Mouse (Mus musculus) CH12.LX (cell line): ENCODE data around the gene Dync1i1. TPM values are rescaled to one million over a fixed set of nuclear protein-coding genes. Genes with fewer than 3 reads are reported as not detected.

Experiments used
- DNase-seq: peaks from one replicate; pipeline ENCODE4 v3.0.0-alpha.2; 2013; ENCODE audit errors: extremely low read depth
- H3K27ac ChIP-seq: 2 replicates; pipeline ENCODE4 v1.5.1; 2012; ENCODE audit warnings: low read depth, mild to moderate bottlenecking, control low read depth, moderate library complexity; ENCODE audit not compliant: insufficient read depth
- H3K27me3 ChIP-seq: replicated peaks from 2 replicates; pipeline ENCODE3; 2012; ENCODE audit warnings: inconsistent platforms
- H3K36me3 ChIP-seq, 2 experiments: replicated peaks in 1 of 2; 2 replicates each; pipeline versions ENCODE3 to v1.6.1; 2012; ENCODE audit warnings: inconsistent platforms in 1 of 2, low read length in 1 of 2, mild to moderate bottlenecking in 1 of 2, mixed read lengths in 1 of 2, moderate library complexity in 1 of 2; ENCODE audit not compliant: control insufficient read depth in 1 of 2, insufficient read depth in 1 of 2
- H3K4me1 ChIP-seq, 2 experiments: 2 replicates each; pipeline ENCODE4 v1.6.1; 2012; ENCODE audit warnings: inconsistent platforms in 1 of 2, moderate library complexity in 1 of 2; ENCODE audit not compliant: insufficient read depth in 2 of 2, control insufficient read depth in 1 of 2
- H3K4me2 ChIP-seq: 2 replicates; pipeline ENCODE4 v1.6.1; 2012; ENCODE audit warnings: low read depth, mild to moderate bottlenecking, control low read depth; ENCODE audit not compliant: poor library complexity, insufficient read depth, severe bottlenecking
- H3K4me3 ChIP-seq, 3 experiments: fragments of 150-350 bp in 1 of 3; sonication (generic) in 1 of 3; replicated peaks in 1 of 3; 2 replicates each; pipeline versions ENCODE3 to v1.5.1; 2011 to 2012; ENCODE audit warnings: low read depth in 2 of 3, low read length in 2 of 3, mild to moderate bottlenecking in 2 of 3, moderate library complexity in 2 of 3, control low read depth in 1 of 3, improper control_type of control experiment in 1 of 3, inconsistent platforms in 1 of 3, mixed read lengths in 1 of 3; ENCODE audit not compliant: poor library complexity in 1 of 3
- H3K79me2 ChIP-seq: replicated peaks from 2 replicates; pipeline ENCODE4 v1.6.1; 2012; ENCODE audit warnings: mild to moderate bottlenecking, moderate library complexity; ENCODE audit not compliant: control insufficient read depth, poor library complexity, insufficient read depth, severe bottlenecking; ENCODE audit errors: extremely low read depth
- H3K9ac ChIP-seq: 2 replicates; pipeline ENCODE4 v1.6.1; 2012; ENCODE audit warnings: low read depth, mild to moderate bottlenecking, control low read depth, moderate library complexity; ENCODE audit not compliant: insufficient read depth
- H3K9me3 ChIP-seq: replicated peaks from 2 replicates; pipeline ENCODE3; 2012; ENCODE audit warnings: low read length, inconsistent platforms, mixed read lengths
- BHLHE40 ChIP-seq: IDR thresholded peaks from 2 replicates; pipeline ENCODE4 v1.6.1; 2011; ENCODE audit warnings: mild to moderate bottlenecking, low read depth, low read length, improper control_type of control experiment
- CTCF ChIP-seq, 2 experiments: IDR thresholded peaks in 1 of 2; conservative IDR thresholded peaks in 1 of 2; 2 replicates each; pipeline ENCODE4 v1.5.1; 2011 to 2012; ENCODE audit warnings: low read depth in 2 of 2, low read length in 2 of 2, improper control_type of control experiment in 1 of 2, inconsistent platforms in 1 of 2, mild to moderate bottlenecking in 1 of 2, moderate library complexity in 1 of 2
- E2F4 ChIP-seq: IDR thresholded peaks from 2 replicates; pipeline ENCODE4 v1.6.1; 2011; ENCODE audit warnings: low read depth, low read length, improper control_type of control experiment; ENCODE audit not compliant: insufficient replicate concordance
- ETS1 ChIP-seq: conservative IDR thresholded peaks from 2 replicates; pipeline ENCODE4 v1.6.1; 2012; ENCODE audit warnings: low read depth, mild to moderate bottlenecking, inconsistent platforms, low read length, improper control_type of control experiment, moderate library complexity
- IRF4 ChIP-seq: IDR thresholded peaks from 2 replicates; pipeline ENCODE4 v1.6.1; 2014; ENCODE audit warnings: low read depth, mild to moderate bottlenecking, inconsistent platforms, low read length, improper control_type of control experiment
- JUN ChIP-seq: IDR thresholded peaks from 2 replicates; pipeline ENCODE4 v1.6.1; 2011; ENCODE audit warnings: low read depth, mild to moderate bottlenecking, low read length, improper control_type of control experiment, moderate library complexity; ENCODE audit not compliant: insufficient read depth
- JUND ChIP-seq: conservative IDR thresholded peaks from 2 replicates; pipeline ENCODE4 v1.6.1; 2011; ENCODE audit warnings: low read depth, low read length, improper control_type of control experiment
- MAFK ChIP-seq: IDR thresholded peaks from 2 replicates; pipeline ENCODE4 v1.6.1; 2011; ENCODE audit warnings: low read length, improper control_type of control experiment; ENCODE audit not compliant: insufficient replicate concordance
- MYC ChIP-seq: IDR thresholded peaks from 2 replicates; pipeline ENCODE4 v1.6.1; 2011; ENCODE audit warnings: low read depth, mild to moderate bottlenecking, improper control_type of control experiment, low read length
- NELFE ChIP-seq: IDR thresholded peaks from 2 replicates; pipeline ENCODE4 v1.6.1; 2011; ENCODE audit warnings: low read depth, low read length, improper control_type of control experiment
- PAX5 ChIP-seq: IDR thresholded peaks from 2 replicates; pipeline ENCODE4 v1.6.1; 2012; ENCODE audit warnings: low read length, inconsistent platforms, mixed read lengths
- POLR2AphosphoS2 ChIP-seq: IDR thresholded peaks from 2 replicates; pipeline ENCODE4 v1.6.1; 2011; ENCODE audit warnings: low read depth, low read length, improper control_type of control experiment
- RAD21 ChIP-seq: IDR thresholded peaks from 2 replicates; pipeline ENCODE4 v1.6.1; 2011; ENCODE audit warnings: low read depth, mild to moderate bottlenecking, low read length, improper control_type of control experiment, moderate library complexity
- RCOR1 ChIP-seq: conservative IDR thresholded peaks from 2 replicates; pipeline ENCODE4 v1.6.1; 2012; ENCODE audit warnings: low read depth, mild to moderate bottlenecking, inconsistent platforms, low read length, improper control_type of control experiment
- SIN3A ChIP-seq: IDR thresholded peaks from 2 replicates; pipeline ENCODE4 v1.6.1; 2012; ENCODE audit warnings: low read length, improper control_type of control experiment, inconsistent platforms
- SMC3 ChIP-seq: IDR thresholded peaks from 2 replicates; pipeline ENCODE4 v1.6.1; 2011; ENCODE audit warnings: low read depth, low read length, improper control_type of control experiment
- TBP ChIP-seq: conservative IDR thresholded peaks from 2 replicates; pipeline ENCODE4 v1.6.1; 2011; ENCODE audit warnings: low read depth, low read length, improper control_type of control experiment
- UBTF ChIP-seq: IDR thresholded peaks from 2 replicates; pipeline ENCODE4 v1.6.1; 2012; ENCODE audit warnings: low read depth, mild to moderate bottlenecking, inconsistent platforms, low read length, improper control_type of control experiment, moderate library complexity
- USF2 ChIP-seq: conservative IDR thresholded peaks from 2 replicates; pipeline ENCODE4 v1.6.1; 2011; ENCODE audit warnings: low read depth, low read length, improper control_type of control experiment
- ZC3H11A ChIP-seq: IDR thresholded peaks from 2 replicates; pipeline ENCODE4 v1.6.1; 2012; ENCODE audit warnings: low read depth, mild to moderate bottlenecking, inconsistent platforms, low read length, improper control_type of control experiment
- ZKSCAN1 ChIP-seq: IDR thresholded peaks from 2 replicates; pipeline ENCODE4 v1.6.1; 2012; ENCODE audit warnings: low read depth, inconsistent platforms, low read length, improper control_type of control experiment, borderline replicate concordance
- dilution Hi-C: fragments of 300-500 bp; cut with MboI; formaldehyde crosslinking; loops from 2 replicates; pipeline ENCODE4 v1.14.3; 2020; ENCODE audit warnings: low sequenced_read_pairs; ENCODE audit not compliant: extremely low pct_unique_long_range_greater_than_20kb, extremely low pct_ligation_motif_present
- in situ Hi-C: fragments of 300-500 bp; cut with MboI; formaldehyde crosslinking; loops from 3 replicates; pipeline ENCODE4 v1.14.3; 2019; ENCODE audit warnings: low sequenced_read_pairs, low pct_ligation_motif_present, low pct_unique_long_range_greater_than_20kb, mixed read lengths
- polyA plus RNA-seq: library from polyadenylated mRNA; unstranded; fragments of >175 nt; gene quantifications from 2 replicates; pipeline ENCODE4 v1.2.1, GENCODE M21; 2012; ENCODE audit warnings: low read depth; ENCODE audit not compliant: insufficient read length
- total RNA-seq, 2 experiments: library from RNA; depleted of rRNA; stranded (reverse); fragments of 300-350 nt in 1 of 2; fragments of >200 nt in 1 of 2; gene quantifications; 2 replicates each; pipeline ENCODE4 v1.2.3; 2012 to 2014

Gene Dync1i1
- total and polyA plus RNA-seq, 3 experiments: not detected

DNA sequence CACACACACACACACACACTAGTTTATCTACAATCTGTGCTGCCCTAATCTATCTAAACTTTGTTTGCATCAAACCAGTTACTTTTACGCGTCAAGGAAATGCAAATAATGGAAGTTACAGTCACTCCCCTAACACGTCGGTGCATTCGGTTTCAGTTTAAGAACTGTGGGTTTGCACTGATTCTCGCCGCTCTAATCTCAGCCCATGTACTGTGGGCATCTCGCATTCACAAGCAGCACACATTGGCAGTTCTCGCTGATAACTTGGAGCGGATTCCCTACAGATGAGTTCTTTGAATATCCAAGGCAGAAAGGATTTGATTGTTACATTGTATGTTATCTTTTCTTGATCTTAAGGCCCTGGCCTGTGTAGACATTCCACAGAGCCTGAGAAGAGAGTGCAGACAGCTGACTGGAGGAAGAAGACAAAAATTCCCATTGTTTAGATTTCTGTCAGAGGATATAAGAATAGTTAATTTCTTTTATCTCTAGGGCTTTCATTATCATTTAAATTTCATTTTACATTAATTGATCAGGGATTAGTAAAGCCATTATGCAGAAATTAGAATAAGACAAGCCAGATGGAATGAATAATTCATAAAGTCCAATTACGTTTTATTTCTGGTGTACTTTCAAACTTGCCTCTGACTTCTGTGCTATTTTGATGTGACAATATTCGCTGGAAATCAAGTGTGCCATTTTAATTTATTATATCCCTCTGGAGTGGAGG is 279.5 kb downstream of the Dync1i1 start:
- no peak for TF ChIP-seq ZKSCAN1
- TF ChIP-seq E2F4: no peak
- no peak for TF ChIP-seq RAD21
- TF ChIP-seq POLR2AphosphoS2: no peak
- TF ChIP-seq TBP: no peak
- TF ChIP-seq MAFK: no peak
- TF ChIP-seq RCOR1: no peak
- TF ChIP-seq IRF4: no peak
- no peak for TF ChIP-seq USF2
- no peak for TF ChIP-seq CTCF (conservative IDR thresholded peaks at IDR 0.05 in 1 of 2, IDR thresholded peaks at IDR 0.05 in 1 of 2; ENCODE audit: low read depth in 2 of 2, low read length in 2 of 2)
- TF ChIP-seq UBTF: no peak
- TF ChIP-seq BHLHE40: no peak
- TF ChIP-seq NELFE: no peak
- H3K27me3 ChIP-seq: no peaks in the 10 kb centered on the region
- peak; percentile 74 for DNase-seq
- dilution Hi-C loops (no loop called here), in situ Hi-C loops (no loop called here)
- 0 out of 2 replicates have a peak overlapping the region, but pooled peaks have one; percentile 48 for H3K9ac ChIP-seq
- peak overlapping the region; percentile 26 to 44 (median 42) for H3K4me3 ChIP-seq
- H3K79me2 ChIP-seq: no peaks in the 10 kb centered on the region
- H3K4me2 ChIP-seq: peak overlapping the region; percentile 71; the same call in 1 of the 2 replicates
- no peak overlapping the region for H3K27ac ChIP-seq
- H3K9me3 ChIP-seq: no peaks in the 10 kb centered on the region
- peaks cover 0 to 6% of the 10 kb centered on the region in 2 experiments; a peak in 2 of 4 replicates for H3K4me1 ChIP-seq
- H3K36me3 ChIP-seq: no peaks in the 10 kb centered on the region

DNA sequence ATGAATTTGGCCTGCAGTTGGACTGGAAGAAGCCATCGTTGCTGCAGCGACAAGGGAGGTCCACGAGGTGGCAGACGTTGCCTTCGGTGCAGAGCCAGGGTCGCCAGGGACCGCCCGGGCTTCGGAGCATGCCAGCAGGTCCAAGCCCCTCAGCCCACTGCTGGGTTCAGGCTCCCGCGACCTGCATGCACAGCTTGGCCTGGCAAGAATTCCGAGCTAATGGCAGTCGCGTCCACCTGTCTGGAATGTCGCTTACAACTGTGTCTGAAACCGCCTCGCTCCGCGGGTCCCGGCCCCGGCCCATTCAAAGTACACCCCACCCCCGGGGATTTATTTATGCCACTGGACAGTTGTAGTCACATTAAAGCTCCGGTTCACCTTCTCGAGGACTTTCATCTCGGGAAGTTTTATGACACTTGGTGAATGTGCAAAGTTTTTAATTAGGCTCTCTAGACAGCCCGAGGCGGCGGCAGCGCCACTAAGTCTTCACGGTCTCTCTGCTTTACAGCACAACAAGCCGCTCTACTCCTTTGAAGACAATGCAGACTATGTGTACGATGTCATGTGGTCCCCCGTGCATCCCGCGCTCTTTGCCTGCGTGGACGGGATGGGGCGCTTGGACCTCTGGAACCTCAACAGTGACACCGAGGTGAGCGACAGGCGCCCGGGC is 280.5 kb downstream of the Dync1i1 start:
- H3K79me2 ChIP-seq: no peaks in the 10 kb centered on the region
- no peak overlapping the region for H3K4me2 ChIP-seq
- H3K27ac ChIP-seq: no peak overlapping the region
- in situ Hi-C loops: no loop called here
- H3K9ac ChIP-seq: no peak overlapping the region
- no peak for TF ChIP-seq ETS1
- no peak for TF ChIP-seq TBP
- peak; percentile 35 for TF ChIP-seq RAD21
- 0 out of 4 replicates have a peak, but pooled peaks of 1 of the 2 experiments have one; percentile 15 for TF ChIP-seq CTCF (conservative IDR thresholded peaks at IDR 0.05 in 1 of 2, IDR thresholded peaks at IDR 0.05 in 1 of 2; ENCODE audit: low read depth in 2 of 2, low read length in 2 of 2)
- no peak for TF ChIP-seq MYC
- TF ChIP-seq JUN: no peak
- TF ChIP-seq JUND: no peak
- no peak for TF ChIP-seq PAX5
- no peak for TF ChIP-seq POLR2AphosphoS2
- no peak for TF ChIP-seq NELFE
- TF ChIP-seq E2F4: no peak
- no peak for TF ChIP-seq SMC3
- TF ChIP-seq SIN3A: no peak
- no peak for TF ChIP-seq IRF4
- no peak for TF ChIP-seq UBTF
- no peak for TF ChIP-seq ZC3H11A
- H3K27me3 ChIP-seq: no peaks in the 10 kb centered on the region
- peaks cover 0 to 10% of the 10 kb centered on the region in 2 experiments; a peak in 3 of 4 replicates for H3K4me1 ChIP-seq
- H3K4me3 ChIP-seq: no peak overlapping the region
- H3K9me3 ChIP-seq: no peaks in the 10 kb centered on the region
- no peaks in the 10 kb centered on the region for H3K36me3 ChIP-seq
- dilution Hi-C loops: no loop called here
- no peak for DNase-seq
